Mouse (Mus musculus) spleen, adult 2 months (tissue): ENCODE results near the gene Sipa1l1. TPM values are rescaled to one million over a fixed set of nuclear protein-coding genes. Genes with fewer than 3 reads are reported as not detected.

Source experiments
- DNase-seq, 2 experiments: peaks; one replicate each; pipeline versions ENCODE4 v3.0.0 to v3.0.0-alpha.2; 2012 to 2021; ENCODE audit warnings: low spot score in 2 of 2, low read depth in 1 of 2
- H3K27ac ChIP-seq: fragments of 200-500 bp; 2 replicates; pipeline ENCODE4 v1.5.1; 2012; ENCODE audit warnings: low read length, inconsistent platforms; ENCODE audit not compliant: insufficient read depth
- H3K27me3 ChIP-seq: fragments of 200-500 bp; 2 replicates; pipeline ENCODE4 v1.6.1; 2012; ENCODE audit warnings: mild to moderate bottlenecking, moderate library complexity, low read length, inconsistent platforms; ENCODE audit not compliant: control insufficient read depth, insufficient read depth
- H3K36me3 ChIP-seq: fragments of 200-500 bp; 2 replicates; pipeline ENCODE4 v1.6.1; 2012; ENCODE audit warnings: mild to moderate bottlenecking, low read length, inconsistent platforms; ENCODE audit not compliant: control insufficient read depth, insufficient read depth
- H3K4me1 ChIP-seq: fragments of 200-500 bp; 2 replicates; pipeline ENCODE4 v1.6.1; 2011; ENCODE audit warnings: inconsistent platforms; ENCODE audit not compliant: control insufficient read depth, insufficient read depth, insufficient read length
- H3K4me3 ChIP-seq: fragments of 200-500 bp; 2 replicates; pipeline ENCODE4 v1.5.1; 2011; ENCODE audit warnings: mild to moderate bottlenecking, inconsistent platforms; ENCODE audit not compliant: insufficient read depth, insufficient read length; ENCODE audit errors: extremely low read depth
- CTCF ChIP-seq: fragments of 200-500 bp; IDR thresholded peaks from 2 replicates; pipeline ENCODE4 v1.5.1; 2011; ENCODE audit warnings: mild to moderate bottlenecking, inconsistent platforms; ENCODE audit not compliant: insufficient read depth, insufficient read length, insufficient replicate concordance; ENCODE audit errors: extremely low read depth
- POLR2A ChIP-seq: fragments of 200-500 bp; IDR thresholded peaks from 2 replicates; pipeline ENCODE4 v1.6.1; 2011; ENCODE audit warnings: low read depth, low read length, inconsistent platforms
- WGBS: fragments of 180-500 bp; shearing (Covaris S2); methylation state at CpG from one replicate; pipeline ENCODE4 v1.1.7; 2018; 5-methylcytosine and 5-hydroxymethylcytosine counted together
- polyA plus RNA-seq: library from polyadenylated mRNA; depleted of rRNA; stranded (reverse); fragments of >200 nt; gene quantifications from 2 replicates; pipeline ENCODE4 v1.2.3, GENCODE M21; 2012

Gene Sipa1l1
- polyA plus RNA-seq, 1 experiment = 17.1 TPM

- WGBS = 89% methylated on average over 9 of the region's 9 CpGs
- H3K27ac ChIP-seq = no peak overlapping the region
- peaks cover 12% of the 10 kb centered on the region for H3K36me3 ChIP-seq
These were observed 265.5 kb downstream of the Sipa1l1 start for GRCm38 (mm10) chr12:82434591-82434990.

GRCm38 (mm10) chr12:82441479-82441878 is 272.4 kb downstream of the Sipa1l1 start:
- WGBS = 88% methylated on average over 3 of the region's 3 CpGs
- Histone ChIP-seq H3K4me3 (no peak overlapping the region), H3K27ac (no peak overlapping the region), H3K27me3 (no peaks in the 10 kb centered on the region), H3K36me3 (peaks cover 19% of the 10 kb centered on the region), H3K4me1 (no peaks in the 10 kb centered on the region)
- no peak for DNase-seq
- TF ChIP-seq POLR2A = no peak
- no peak for TF ChIP-seq CTCF

More at GRCm38 (mm10) chr12:82434591-82434990, 265.5 kb downstream of the Sipa1l1 start:
- Histone ChIP-seq H3K27me3 (no peaks in the 10 kb centered on the region), H3K4me3 (no peak overlapping the region), H3K4me1 (no peaks in the 10 kb centered on the region)
- TF ChIP-seq CTCF (no peak), POLR2A (no peak)
- no peak for DNase-seq

- no peak overlapping the region for H3K4me3 ChIP-seq
- 78% methylated on average over 8 of the region's 8 CpGs for WGBS
- DNase-seq = no peak
- H3K4me1 ChIP-seq = no peaks in the 10 kb centered on the region
- H3K27ac ChIP-seq = no peak overlapping the region; the same call in 1 of the 2 replicates
- H3K36me3 ChIP-seq = peaks cover 12% of the 10 kb centered on the region
- TF ChIP-seq CTCF (no peak), POLR2A (no peak)
- H3K27me3 ChIP-seq = no peaks in the 10 kb centered on the region
These were observed 277.5 kb downstream of the Sipa1l1 start for GRCm38 (mm10) chr12:82446609-82447024.

GRCm38 (mm10) chr12:82448129-82448815 is 279.2 kb downstream of the Sipa1l1 start:
- WGBS = 60% methylated on average over 9 of the region's 9 CpGs
- DNase-seq = no peak
- peaks cover 10% of the 10 kb centered on the region for H3K36me3 ChIP-seq
- H3K4me3 ChIP-seq = no peak overlapping the region
- no peak overlapping the region for H3K27ac ChIP-seq
- no peaks in the 10 kb centered on the region for H3K27me3 ChIP-seq
- TF ChIP-seq CTCF = no peak
- no peak for TF ChIP-seq POLR2A
- H3K4me1 ChIP-seq = no peaks in the 10 kb centered on the region

DNA sequence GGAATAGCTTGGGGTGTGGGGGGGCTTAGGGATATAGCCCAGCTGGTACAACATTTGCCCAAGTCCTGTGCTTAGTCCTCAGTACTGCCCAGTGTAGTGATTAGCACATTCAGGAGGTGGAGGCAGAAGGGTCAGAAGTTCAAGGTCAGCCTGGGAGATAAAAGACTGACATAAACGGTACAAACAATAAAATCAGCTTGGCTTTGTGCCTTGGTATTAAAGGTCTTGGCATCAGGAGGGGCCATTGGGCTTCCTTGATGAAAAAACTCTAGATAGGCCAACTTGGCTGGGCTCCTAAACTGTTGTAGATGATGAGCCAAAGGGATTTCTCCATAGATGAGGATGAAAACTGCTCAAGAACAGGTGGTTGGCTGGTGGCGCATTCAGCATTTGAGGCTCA is 283.3 kb downstream of the Sipa1l1 start:
- H3K27ac ChIP-seq = no peak overlapping the region
- WGBS = 91% methylated on average over 2 of the region's 2 CpGs
- H3K4me3 ChIP-seq = no peak overlapping the region
- DNase-seq = no peak
- H3K4me1 ChIP-seq = no peaks in the 10 kb centered on the region
- peaks cover 4% of the 10 kb centered on the region; the same call in 1 of the 2 replicates for H3K36me3 ChIP-seq
- TF ChIP-seq CTCF (no peak), POLR2A (no peak)
- no peaks in the 10 kb centered on the region for H3K27me3 ChIP-seq

- Histone ChIP-seq H3K4me3 (no peak overlapping the region), H3K27ac (no peak overlapping the region), H3K36me3 (peaks cover 2% of the 10 kb centered on the region; the same call in 1 of the 2 replicates), H3K27me3 (no peaks in the 10 kb centered on the region), H3K4me1 (no peaks in the 10 kb centered on the region)
- TF ChIP-seq POLR2A (no peak), CTCF (no peak)
- no peak for DNase-seq
- 81% methylated on average over 6 of the region's 6 CpGs for WGBS
These were observed 285.3 kb downstream of the Sipa1l1 start for GRCm38 (mm10) chr12:82454415-82454814.

- Histone ChIP-seq H3K27me3 (no peaks in the 10 kb centered on the region), H3K27ac (no peak overlapping the region), H3K36me3 (no peaks in the 10 kb centered on the region), H3K4me3 (no peak overlapping the region), H3K4me1 (no peaks in the 10 kb centered on the region)
- no peak for DNase-seq
- 89% methylated on average over 10 of the region's 10 CpGs for WGBS
- no peak for TF ChIP-seq POLR2A
- TF ChIP-seq CTCF = no peak
These were observed 286.7 kb downstream of the Sipa1l1 start for GRCm38 (mm10) chr12:82455700-82456413.
